Mouse (Mus musculus) heart, postnatal 36 days (tissue): ENCODE data around the gene Adcy7. TPM values are rescaled to one million over a fixed set of nuclear protein-coding genes. Genes with fewer than 3 reads are reported as not detected.

Source experiments
- DNase-seq, 2 experiments: peaks; one replicate each; pipeline ENCODE4 v3.0.0; 2021 to 2022
- intact Hi-C: fragments of 180-260 bp; cut with DNase I; formaldehyde crosslinking; loops from one replicate; pipeline ENCODE4 v1.15.1; 2025
- total RNA-seq, 2 experiments: library from RNA; stranded (reverse); gene quantifications; 2 replicates each; pipeline ENCODE4 v1.2.3; 2021

Gene Adcy7
- total RNA-seq, 2 experiments from 2014 or later, result 5.0 to 7.4 TPM

DNA sequence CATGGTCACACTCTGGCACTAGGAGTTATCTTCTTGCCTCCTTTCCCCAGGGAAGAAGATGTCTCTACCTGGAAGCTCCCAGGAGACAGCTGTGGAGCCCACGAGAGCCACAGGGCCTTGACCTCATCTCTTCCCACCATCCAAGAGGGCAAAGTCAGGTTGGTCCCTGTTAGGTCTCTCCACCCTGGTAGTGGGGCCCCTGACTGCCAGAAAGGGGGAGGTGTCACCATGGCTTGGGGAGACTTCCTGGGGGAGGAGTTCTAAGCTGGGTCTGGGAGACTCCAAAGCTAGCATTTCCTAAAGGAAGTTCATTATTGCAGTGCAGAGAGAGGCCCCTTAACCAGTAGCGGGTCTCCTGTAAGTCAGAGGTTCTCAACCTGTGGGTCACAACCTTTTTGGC lies 22.8 kb downstream of the Adcy7 start:
- peak in 1 of 2 experiments; percentile 1 for DNase-seq
- intact Hi-C loops, result no loop called here

DNA sequence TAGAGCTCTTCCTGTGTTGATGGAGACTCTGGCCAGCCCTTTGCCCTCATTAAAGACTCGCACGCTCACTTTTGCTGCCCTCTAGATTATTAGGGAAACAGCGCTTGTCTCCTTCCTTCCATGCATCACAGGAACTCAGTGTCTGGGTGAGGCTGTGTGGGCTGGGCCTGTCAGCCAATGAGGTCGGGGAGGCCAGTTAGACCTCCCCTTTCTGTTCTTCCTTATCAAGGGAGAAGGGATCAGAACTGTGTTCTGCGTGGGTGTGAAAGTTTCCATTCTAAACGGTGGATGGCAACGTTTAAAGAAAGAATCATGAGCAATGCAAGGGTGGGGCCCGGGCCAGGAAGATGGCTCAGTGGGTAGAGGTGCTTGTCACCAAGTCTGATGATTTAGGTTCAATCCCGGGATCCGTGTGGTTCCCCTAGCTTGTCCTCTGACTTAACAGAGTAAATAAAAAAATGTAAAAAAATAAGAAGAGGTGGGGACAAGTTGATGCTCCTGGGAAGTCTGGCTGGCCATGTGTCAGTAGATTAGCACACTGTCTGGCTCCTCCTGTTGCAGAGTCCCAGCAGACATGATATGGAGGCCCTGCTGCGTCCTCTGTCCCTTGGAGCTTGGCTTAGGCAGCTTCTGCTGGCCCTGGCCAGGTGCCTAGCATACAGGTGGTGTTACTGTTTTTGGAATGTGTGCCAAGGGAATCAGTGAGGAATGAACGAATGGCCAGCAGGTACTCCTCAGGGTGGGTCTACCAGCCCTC lies 26.0 kb downstream of the Adcy7 start:
- intact Hi-C loops, result no loop called here
- peak in 1 of 2 experiments; percentile 49 for DNase-seq

- intact Hi-C loops, result no loop called here
- no peak for DNase-seq
Measured at GRCm38 (mm10) chr8:88298733-88299103, 26.5 kb downstream of the Adcy7 start.

GRCm38 (mm10) chr8:88299907-88300603 lies 27.9 kb downstream of the Adcy7 start:
- DNase-seq, result peak in 1 of 2 experiments; percentile 39
- intact Hi-C loops, result no loop called here

- intact Hi-C loops, result no loop called here
- peak in 1 of 2 experiments; percentile 39 for DNase-seq
Measured at GRCm38 (mm10) chr8:88301589-88302437, 29.6 kb downstream of the Adcy7 start.

DNA sequence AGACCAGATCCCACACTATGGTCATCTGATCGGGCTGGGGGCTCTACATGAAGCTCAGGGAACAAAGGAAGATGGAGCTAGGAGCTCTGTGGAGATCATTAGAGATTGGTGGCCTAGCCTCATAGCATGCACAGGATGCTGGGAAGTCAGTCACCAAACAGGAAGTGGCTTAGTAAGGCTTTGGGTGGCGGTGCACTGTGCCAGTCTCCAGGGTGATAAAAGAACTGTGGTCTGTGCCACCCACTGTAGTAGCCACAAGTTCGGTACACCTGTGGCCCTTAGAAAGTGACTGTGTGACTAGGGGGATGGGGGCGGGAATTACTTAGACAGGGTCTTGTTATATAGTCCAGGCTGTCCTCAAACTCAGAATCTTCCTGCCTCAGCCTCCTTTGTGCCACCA lies 33.6 kb downstream of the Adcy7 start:
- intact Hi-C loops, result no loop called here
- DNase-seq, result no peak

- intact Hi-C loops, result no loop called here
- peak in 1 of 2 experiments; percentile 37 for DNase-seq
Measured at GRCm38 (mm10) chr8:88306511-88306910, 34.3 kb downstream of the Adcy7 start.

GRCm38 (mm10) chr8:88307736-88308135 lies 35.5 kb downstream of the Adcy7 start:
- intact Hi-C loops, result loop anchor here (2.0 kb wide), 1 partner anchor 35 kb away; the partner anchor contains the start of gene Adcy7
- no peak for DNase-seq

GRCm38 (mm10) chr8:88309274-88309873 lies 37.2 kb downstream of the Adcy7 start:
- intact Hi-C loops, result loop anchor here (2.0 kb wide), 1 partner anchor 37 kb away; the partner anchor contains the start of gene Adcy7
- DNase-seq, result no peak

- intact Hi-C loops, result loop anchor here (2.0 kb wide), 1 partner anchor 37 kb away; the partner anchor contains the start of gene Adcy7
- no peak for DNase-seq
Measured at GRCm38 (mm10) chr8:88309881-88310280, 37.7 kb downstream of the Adcy7 start.

- no peak for DNase-seq
- intact Hi-C loops, result no loop called here
Measured at GRCm38 (mm10) chr8:88310286-88310685, 38.1 kb downstream of the Adcy7 start.

- DNase-seq, result peak; percentile 66 to 67
- intact Hi-C loops, result no loop called here
Measured at GRCm38 (mm10) chr8:88312966-88313365, 40.8 kb downstream of the Adcy7 start.

DNA sequence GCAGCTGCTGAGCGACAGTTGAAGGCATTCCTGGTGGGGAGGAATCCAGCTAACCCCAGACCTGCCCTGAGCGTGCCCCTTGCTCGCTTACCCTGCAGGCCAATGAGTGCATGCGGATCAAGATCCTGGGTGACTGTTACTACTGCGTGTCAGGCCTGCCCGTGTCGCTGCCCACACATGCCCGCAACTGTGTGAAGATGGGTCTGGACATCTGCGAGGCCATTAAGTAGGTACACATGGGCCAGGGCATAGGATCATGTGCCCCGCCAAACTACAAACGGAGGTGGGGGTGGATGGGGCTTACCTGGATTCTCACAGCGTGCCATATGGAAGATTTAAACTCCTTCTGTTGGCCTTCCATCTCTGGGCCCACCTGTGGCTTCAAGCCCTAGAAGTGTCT lies 41.8 kb downstream of the Adcy7 start:
- intact Hi-C loops, result no loop called here
- DNase-seq, result no peak

- no peak for DNase-seq
- intact Hi-C loops, result no loop called here
Measured at GRCm38 (mm10) chr8:88315302-88315701, 43.1 kb downstream of the Adcy7 start.

GRCm38 (mm10) chr8:88316139-88316931 lies 44.1 kb downstream of the Adcy7 start:
- intact Hi-C loops, result no loop called here
- DNase-seq, result peak; percentile 64 to 69

- DNase-seq, result no peak
- intact Hi-C loops, result no loop called here
Measured at GRCm38 (mm10) chr8:88317341-88317740, 45.1 kb downstream of the Adcy7 start.

DNA sequence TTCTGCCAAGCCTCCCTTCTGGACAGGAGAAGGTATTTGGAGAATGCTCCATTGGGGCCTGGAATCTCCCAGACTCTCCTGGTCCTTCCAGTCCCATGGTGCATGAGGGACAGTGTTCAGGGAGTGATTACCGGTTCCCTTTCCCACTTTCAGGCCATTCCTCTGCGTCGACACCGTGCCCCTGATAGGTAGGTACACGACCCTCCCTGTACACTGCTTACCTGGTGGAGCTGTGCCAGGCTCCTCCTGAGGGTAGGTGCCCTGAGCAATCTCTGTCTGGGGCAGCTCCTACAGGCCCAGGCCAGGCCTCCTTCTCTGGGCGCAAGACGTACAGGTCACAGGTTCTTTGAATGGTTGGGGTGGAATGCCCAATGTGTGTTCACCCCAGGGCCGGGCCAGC lies 45.9 kb downstream of the Adcy7 start:
- intact Hi-C loops, result no loop called here
- DNase-seq, result no peak

DNA sequence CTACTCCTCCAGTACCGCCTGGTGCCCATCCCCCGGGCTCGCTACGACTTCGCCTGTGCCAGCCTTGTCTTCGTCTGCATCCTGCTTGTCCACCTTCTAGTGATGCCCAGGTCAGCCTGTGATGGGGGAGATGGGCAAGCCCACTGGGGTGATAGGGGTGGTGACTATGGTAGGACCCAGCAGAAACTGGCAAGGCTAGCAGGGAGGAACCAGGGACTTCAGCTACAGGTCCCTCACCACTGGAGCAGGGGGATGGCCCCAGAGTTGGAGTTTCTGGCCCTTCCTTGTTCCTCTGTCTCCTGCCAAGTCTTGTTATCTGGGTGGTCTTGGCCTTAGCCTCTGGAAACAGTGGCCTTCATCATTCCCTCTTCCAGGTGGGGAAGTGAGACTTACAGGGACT lies 47.9 kb downstream of the Adcy7 start:
- intact Hi-C loops, result no loop called here
- DNase-seq, result no peak

- peak in 1 of 2 experiments; percentile 1 for DNase-seq
- intact Hi-C loops, result no loop called here
Measured at GRCm38 (mm10) chr8:88321387-88321786, 49.2 kb downstream of the Adcy7 start.

GRCm38 (mm10) chr8:88323523-88323922 lies 51.3 kb downstream of the Adcy7 start:
- intact Hi-C loops, result no loop called here
- no peak for DNase-seq
